Mouse (Mus musculus): Measurements from ENCODE around the gene Elp6.

The Elp6 gene

DNA sequence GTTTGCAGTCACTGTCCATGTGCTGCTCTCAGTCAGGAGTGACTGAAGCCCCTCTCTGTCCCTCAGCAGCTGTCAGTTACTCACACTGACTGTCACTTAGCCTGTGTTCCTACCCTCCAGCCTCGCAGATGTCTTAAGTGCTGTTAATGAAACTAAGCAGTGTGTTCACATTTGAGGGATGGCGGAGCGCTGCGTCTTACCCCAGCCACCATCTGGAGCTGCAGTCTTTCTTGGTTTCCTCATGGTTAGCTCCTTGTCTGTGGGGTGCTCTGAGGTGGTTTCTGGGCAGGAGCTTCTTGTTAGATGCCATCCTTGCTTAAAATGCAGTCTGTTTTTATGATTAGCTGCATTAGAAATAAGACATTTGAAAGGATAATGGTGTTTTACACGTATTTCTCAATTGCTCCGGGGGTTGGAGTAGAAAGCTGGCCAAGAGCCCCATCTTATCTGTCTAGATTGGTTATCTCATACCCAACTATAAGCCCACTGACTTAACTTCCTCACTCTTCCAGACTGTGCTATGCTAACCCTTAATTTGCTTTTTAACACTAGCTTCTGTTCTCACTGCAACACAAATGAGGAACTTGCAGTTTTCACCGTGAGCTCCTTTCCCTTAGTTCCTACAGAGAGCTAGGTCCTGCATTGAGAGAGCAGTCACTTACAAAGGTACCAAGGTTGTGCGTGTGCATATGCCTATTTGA, 47.1 kb downstream of the Elp6 start:
- no peak for DNase-seq (ENCODE audit: extremely low spot score, low spot score)

DNA sequence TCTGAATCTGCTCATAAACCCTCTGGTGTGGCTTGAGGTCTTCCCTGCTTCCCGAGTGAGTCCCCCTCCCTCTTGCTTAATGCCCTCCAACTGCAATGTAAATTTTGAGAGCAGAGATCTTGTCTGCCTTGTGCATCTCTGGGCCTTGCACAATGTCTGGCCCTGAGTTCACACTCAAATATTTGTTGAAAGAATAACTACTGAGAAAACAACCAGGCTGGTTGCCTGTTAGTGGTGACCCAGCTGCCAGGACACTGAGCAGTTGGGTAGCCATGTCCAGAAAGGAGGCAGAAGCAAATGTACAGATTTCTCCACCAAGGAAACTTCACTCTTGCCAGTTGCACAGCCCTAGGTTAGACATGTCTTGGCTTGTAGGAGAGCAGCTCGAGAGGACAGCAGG, 53.4 kb downstream of the Elp6 start:
- DNase-seq (ENCODE audit: extremely low spot score, low spot score), result no peak

DNA sequence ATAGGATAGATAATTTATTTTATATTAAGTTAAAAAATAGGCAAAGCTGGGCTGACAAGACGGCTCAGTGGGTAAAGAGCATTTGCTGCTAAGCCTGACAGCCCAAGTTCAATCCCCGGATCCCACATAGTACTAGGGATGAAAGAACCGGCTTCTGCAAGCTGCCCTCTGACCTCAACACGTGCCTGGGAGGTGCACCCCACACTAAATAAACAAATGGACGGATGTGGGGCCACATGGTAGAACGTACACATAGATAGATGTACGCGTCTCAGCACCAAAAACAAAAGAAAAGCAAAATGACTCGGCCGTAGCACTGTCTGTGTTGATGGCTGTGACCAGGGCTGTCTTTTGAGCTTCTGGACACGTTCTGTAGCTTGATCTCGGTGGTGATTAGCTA, 56.3 kb downstream of the Elp6 start:
- DNase-seq (ENCODE audit: extremely low spot score, low spot score), result no peak

DNA sequence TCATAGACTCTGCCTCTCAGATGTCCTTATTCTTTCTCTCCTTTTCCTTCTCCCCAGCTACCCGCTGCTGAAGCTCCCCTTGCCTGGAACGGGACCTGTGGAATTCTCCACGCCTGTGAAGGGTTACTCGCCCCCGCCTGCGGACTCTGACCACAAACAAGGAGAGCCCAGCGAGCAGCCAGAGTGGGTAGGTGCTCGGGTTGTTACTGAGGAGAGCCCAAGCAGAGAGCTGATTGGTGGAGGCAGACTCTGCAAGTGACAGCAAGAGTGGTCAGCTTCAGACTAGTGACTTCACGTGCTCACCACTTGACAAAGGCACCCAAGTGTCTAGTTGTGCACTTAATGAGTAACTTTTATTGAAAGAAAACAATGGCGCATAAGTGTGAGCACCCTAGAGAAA, 57.4 kb downstream of the Elp6 start:
- no peak for DNase-seq (ENCODE audit: extremely low spot score, low spot score)

DNA sequence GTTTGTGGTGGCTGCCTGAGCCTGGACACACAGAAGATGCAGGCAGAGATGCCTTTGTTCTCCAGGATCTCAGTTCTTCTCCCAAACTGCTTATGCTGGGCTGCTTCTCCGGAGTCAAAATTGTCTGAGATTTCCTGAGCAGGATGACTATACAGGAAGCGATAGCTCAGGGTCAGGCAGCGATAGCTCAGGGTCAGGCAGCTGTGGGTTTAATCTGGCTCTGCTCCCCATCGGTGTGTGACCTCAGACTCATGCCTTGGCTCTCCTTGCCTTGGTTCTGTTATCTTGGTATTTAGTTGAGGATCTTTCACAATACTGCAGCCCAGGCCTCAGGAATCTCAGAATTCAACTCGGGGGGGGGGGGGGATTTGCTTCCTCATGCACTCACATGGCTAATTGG, 61.8 kb downstream of the Elp6 start:
- no peak for DNase-seq (ENCODE audit: extremely low spot score, low spot score)

DNA sequence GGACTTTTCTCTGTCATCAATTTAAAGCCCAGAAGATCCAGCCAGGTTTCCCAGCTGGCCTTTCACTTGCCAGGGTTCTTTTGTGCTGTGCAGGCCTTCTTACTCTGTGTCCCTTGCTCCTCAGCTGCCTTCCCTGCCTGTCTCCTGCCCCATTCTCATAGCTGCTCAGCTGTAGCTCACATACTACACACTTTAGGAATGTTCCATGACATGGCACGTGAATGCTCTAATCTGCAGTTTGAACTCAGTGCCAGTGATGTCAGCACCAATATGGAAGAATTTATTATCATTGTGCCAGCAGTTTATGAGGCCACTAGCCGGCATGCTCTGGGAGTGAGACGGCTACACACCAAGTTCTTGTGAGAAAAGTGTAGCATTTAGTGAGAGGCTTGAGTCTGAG, 64.9 kb downstream of the Elp6 start:
- no peak for DNase-seq (ENCODE audit: extremely low spot score, low spot score)
